Mouse (Mus musculus) intestine, embryonic 15.5 days (tissue): ENCODE data around the gene Olfr172. TPM values are rescaled to one million over a fixed set of nuclear protein-coding genes. Genes with fewer than 3 reads are reported as not detected.

Source experiments
- ATAC-seq: fragments of 200-750 bp; cut with Nextera tagmentation; 2 replicates; pipeline ENCODE4 v1.8.0; 2017; ENCODE audit warnings: moderate TSS enrichment, moderate library complexity
- H3K27ac ChIP-seq: fragments of 300-500 bp; sonication (generic); 2 replicates; pipeline ENCODE4 v1.5.1; 2015; ENCODE audit warnings: mild to moderate bottlenecking, inconsistent platforms
- H3K27me3 ChIP-seq: fragments of 300-500 bp; sonication (generic); replicated peaks from 2 replicates; pipeline ENCODE4 v1.6.1; 2015; ENCODE audit warnings: inconsistent platforms
- H3K36me3 ChIP-seq: fragments of 300-500 bp; sonication (generic); 2 replicates; pipeline ENCODE4 v1.6.1; 2015; ENCODE audit warnings: inconsistent platforms
- H3K4me1 ChIP-seq: fragments of 300-500 bp; sonication (generic); replicated peaks from 2 replicates; pipeline ENCODE4 v1.6.1; 2015; ENCODE audit warnings: inconsistent platforms
- H3K4me2 ChIP-seq: fragments of 300-500 bp; sonication (generic); replicated peaks from 2 replicates; pipeline ENCODE4 v1.6.1; 2015; ENCODE audit warnings: mild to moderate bottlenecking, inconsistent platforms
- H3K4me3 ChIP-seq: fragments of 300-500 bp; sonication (generic); replicated peaks from 2 replicates; pipeline ENCODE4 v1.5.1; 2015; ENCODE audit warnings: inconsistent platforms
- H3K9ac ChIP-seq: fragments of 300-500 bp; sonication (generic); 2 replicates; pipeline ENCODE4 v1.6.1; 2015; ENCODE audit warnings: inconsistent platforms
- H3K9me3 ChIP-seq: fragments of 300-500 bp; sonication (generic); 2 replicates; pipeline ENCODE4 v1.6.1; 2016; ENCODE audit warnings: inconsistent platforms
- WGBS: fragments of 180-500 bp; shearing (Covaris S2); methylation state at CpG from one replicate; pipeline ENCODE4 v1.1.7; 2015; 5-methylcytosine and 5-hydroxymethylcytosine counted together
- polyA plus RNA-seq: library from polyadenylated mRNA; unstranded; fragments of >200 nt; fragmentation: Nextera tagmentation; extraction: Ambion mirVana; gene quantifications from 2 replicates; pipeline ENCODE4 v1.2.1, GENCODE M21; 2015

Gene Olfr172
- polyA plus RNA-seq, 1 experiment from 2014 or later = not detected

DNA sequence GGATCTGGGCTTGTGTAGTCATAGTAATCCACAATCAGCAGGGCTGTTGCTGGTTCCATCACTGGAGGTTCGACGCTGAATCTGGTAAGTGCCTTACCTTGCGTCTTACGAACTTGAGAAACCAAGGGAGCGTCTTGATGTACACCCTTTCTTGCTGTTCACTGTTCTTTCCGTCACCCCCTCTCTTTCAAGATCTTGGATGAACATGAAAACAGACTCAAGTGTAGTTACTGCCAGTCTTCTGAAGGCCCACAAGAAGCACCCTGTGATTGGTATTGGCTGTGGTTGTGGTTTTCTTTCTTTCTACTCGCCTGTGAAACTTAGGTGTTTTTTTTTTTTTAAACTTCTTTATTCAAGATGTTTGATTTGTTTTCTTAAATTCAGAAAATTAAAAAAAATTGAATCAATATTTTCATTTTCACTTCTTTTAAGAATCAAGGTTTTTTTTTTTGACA, 44.3 kb downstream of the Olfr172 start, which contains the start of gene Gpr15:
Gene Gpr15, minus strand, starts transcription at position 405 of the 455 bp plus-strand sequence.
- H3K4me1 ChIP-seq = no peaks in the 10 kb centered on the region
- H3K4me3 ChIP-seq = no peak within 1 kb of the TSS
- H3K4me2 ChIP-seq = no peak within 1 kb of the TSS
- no peak within 1 kb of the TSS for H3K9ac ChIP-seq
- no peaks in the 10 kb centered on the region for H3K9me3 ChIP-seq
- no peaks in the 10 kb centered on the region for H3K27me3 ChIP-seq
- no peak for ATAC-seq
- H3K27ac ChIP-seq = no peak within 1 kb of the TSS
- no peaks in the 10 kb centered on the region for H3K36me3 ChIP-seq
- WGBS = 93% methylated on average over 7 of the region's 7 CpGs

DNA sequence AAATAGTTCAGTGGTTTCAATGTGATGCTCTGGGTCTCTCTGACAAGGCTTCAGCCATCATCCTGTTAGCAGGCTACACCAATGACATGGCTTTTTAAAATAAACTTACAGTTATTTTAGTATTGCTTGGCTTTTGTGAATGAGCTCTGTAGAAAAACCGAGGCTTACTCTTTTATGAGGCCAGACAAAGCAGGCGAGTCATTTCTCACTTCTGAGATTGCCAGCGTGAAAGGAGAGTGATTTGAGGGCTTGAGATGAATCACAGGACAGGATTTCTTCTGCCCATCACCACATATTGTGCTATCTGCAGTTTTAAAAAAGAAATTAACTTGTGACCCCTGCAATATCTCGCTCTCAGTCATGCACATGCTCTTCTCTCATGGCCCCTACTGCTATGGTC, 48.0 kb downstream of the Olfr172 start:
- no peak for ATAC-seq
- Histone ChIP-seq H3K27me3 (no peaks in the 10 kb centered on the region), H3K36me3 (no peaks in the 10 kb centered on the region), H3K4me3 (no peak overlapping the region), H3K27ac (no peak overlapping the region), H3K4me2 (no peak overlapping the region), H3K4me1 (no peaks in the 10 kb centered on the region), H3K9me3 (no peaks in the 10 kb centered on the region), H3K9ac (no peak overlapping the region)
- WGBS = 62% methylated on average over 4 of the region's 4 CpGs

DNA sequence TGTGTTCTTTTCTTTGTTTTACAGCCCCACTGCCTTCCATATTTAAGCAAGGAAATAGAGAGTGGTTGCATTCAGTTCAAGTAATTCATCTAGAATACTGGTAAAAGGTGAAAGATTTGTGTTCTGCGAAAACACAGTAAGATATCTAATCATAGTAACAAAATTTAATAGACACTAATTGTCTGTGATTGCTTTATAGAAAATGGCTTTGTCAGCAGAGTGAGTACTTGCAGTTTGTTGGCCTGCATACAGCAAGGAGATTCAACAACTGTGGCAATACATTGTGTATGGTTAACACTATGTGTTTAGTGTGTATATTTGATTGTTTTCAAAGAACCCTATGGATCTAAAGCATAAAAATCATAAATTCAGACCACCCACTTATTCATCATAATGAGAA, 49.8 kb downstream of the Olfr172 start:
- no peaks in the 10 kb centered on the region for H3K9me3 ChIP-seq
- WGBS = 88% methylated on average over 1 of the region's 1 CpGs
- no peaks in the 10 kb centered on the region for H3K27me3 ChIP-seq
- H3K4me2 ChIP-seq = no peak overlapping the region
- H3K4me1 ChIP-seq = no peaks in the 10 kb centered on the region
- no peaks in the 10 kb centered on the region for H3K36me3 ChIP-seq
- H3K27ac ChIP-seq = no peak overlapping the region
- no peak overlapping the region for H3K4me3 ChIP-seq
- no peak for ATAC-seq
- H3K9ac ChIP-seq = no peak overlapping the region

DNA sequence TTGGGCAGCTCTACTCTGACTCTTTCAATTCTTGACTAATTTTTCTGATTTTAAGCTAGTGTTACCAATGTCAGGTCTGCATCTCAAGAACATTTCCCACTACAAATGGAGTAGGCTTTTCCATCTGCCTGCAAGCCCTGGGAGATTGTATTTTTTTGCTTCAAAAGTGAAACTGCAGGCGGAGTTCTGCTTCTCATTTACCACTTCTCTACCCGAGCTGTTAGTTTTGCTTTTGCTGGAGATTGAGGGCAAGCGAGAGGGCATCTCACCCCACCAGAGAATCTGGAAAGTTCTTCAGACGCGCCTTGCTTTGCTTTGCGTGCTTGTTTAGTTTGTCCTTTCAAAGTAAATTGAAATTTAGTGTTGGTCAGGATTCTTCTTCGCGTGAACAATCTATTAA, 50.8 kb downstream of the Olfr172 start:
- Histone ChIP-seq H3K4me3 (no peak overlapping the region), H3K27me3 (no peaks in the 10 kb centered on the region), H3K27ac (no peak overlapping the region), H3K36me3 (no peaks in the 10 kb centered on the region), H3K4me2 (no peak overlapping the region), H3K9ac (no peak overlapping the region), H3K9me3 (no peaks in the 10 kb centered on the region), H3K4me1 (no peaks in the 10 kb centered on the region)
- no peak for ATAC-seq
- WGBS = 68% methylated on average over 8 of the region's 8 CpGs

Other genes with a start within 250 kb of the Olfr172 start
- 18.9 and 19.3 TPM in 2 replicates for gene St3gal6, start 238.9 kb downstream of the Olfr172 start, polyA plus RNA-seq
- gene Gm813, start 146.2 kb downstream of the Olfr172 start, polyA plus RNA-seq = not detected in 2 replicates
- gene E330017A01Rik, start 124.4 kb downstream of the Olfr172 start, polyA plus RNA-seq = not detected in 2 replicates
- gene Cpox, start 92.9 kb downstream of the Olfr172 start, polyA plus RNA-seq = 58.4 and 71.3 TPM in 2 replicates
- gene Gpr15, start 44.1 kb downstream of the Olfr172 start, polyA plus RNA-seq = 0.14 TPM in 1 of 2 replicates, not detected in the other
- 95.7 and 97.6 TPM in 2 replicates for gene Cldnd1, start 35.3 kb downstream of the Olfr172 start, polyA plus RNA-seq
- gene Olfr173, start 37.1 kb upstream of the Olfr172 start, polyA plus RNA-seq = not detected in 2 replicates
- gene Olfr175-ps1, start 63.6 kb upstream of the Olfr172 start, polyA plus RNA-seq = not detected in 2 replicates
- not detected in 2 replicates for gene Olfr177, start 111.6 kb upstream of the Olfr172 start, polyA plus RNA-seq
- gene Olfr178, start 128.9 kb upstream of the Olfr172 start, polyA plus RNA-seq = not detected in 2 replicates
- not detected in 2 replicates for gene Olfr181, start 165.6 kb upstream of the Olfr172 start, polyA plus RNA-seq
- gene Olfr180, start 166.2 kb upstream of the Olfr172 start, polyA plus RNA-seq = not detected in 2 replicates
- not detected in 2 replicates for gene Olfr183, start 232.2 kb upstream of the Olfr172 start, polyA plus RNA-seq